In the genomic region with DNA sequence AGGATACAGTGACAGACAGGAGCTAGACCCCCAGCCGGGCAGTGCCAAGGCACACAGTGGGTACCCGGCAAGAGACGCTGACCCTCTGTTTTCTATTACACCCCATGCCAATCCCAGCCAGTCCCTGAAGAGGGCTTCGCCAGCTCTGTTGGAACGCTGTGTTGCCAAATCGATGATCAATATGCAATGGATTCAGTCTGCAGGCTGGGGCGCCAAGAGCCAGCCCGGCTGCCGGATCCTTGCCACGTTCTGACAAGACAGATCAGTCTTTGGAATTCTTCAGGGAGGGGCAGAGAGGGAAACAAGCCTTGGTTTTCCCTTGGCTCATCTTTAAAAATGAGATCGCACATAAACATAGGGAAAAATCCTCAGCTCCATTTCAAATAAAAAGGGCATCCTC, we compare ENCODE assay signal across 25 mouse cellular contexts. TPM values are rescaled to one million over a fixed set of nuclear protein-coding genes. Genes with fewer than 3 reads are reported as not detected.
"Had no signal": no experiment of that assay in that cellular context is flagged by ENCODE, and none has a peak within 500 bp of the region (broad histone marks: within the 10 kb centered on the region; RNA-seq: fewer than 3 reads in every experiment).

No protein-coding gene starts in this region.

- H3K9me3 ChIP-seq: liver, embryonic 12.5 days; liver, embryonic 15.5 days; lung, embryonic 15.5 days; midbrain, embryonic 10.5 days; midbrain, embryonic 13.5 days; neural tube, embryonic 13.5 days had no signal

- H3K36me3 ChIP-seq: liver, embryonic 12.5 days; liver, embryonic 15.5 days; lung, embryonic 15.5 days; midbrain, embryonic 10.5 days; midbrain, embryonic 13.5 days; neural tube, embryonic 13.5 days had no signal

- DNase-seq: kidney, adult 18-20 months; kidney, adult 9 months; kidney, postnatal 14 days; kidney, postnatal 4 days; lung, adult 18-20 months; lung, postnatal 10 days; lung, postnatal 36 days; retina, postnatal 1 day; thymus, adult 2 months; thymus, postnatal 14 days; thymus, postnatal 4 days had no signal

- H3K4me1 ChIP-seq: liver, embryonic 15.5 days had no signal

- H3K27ac ChIP-seq: left cerebral cortex, adult 2 months; liver, embryonic 12.5 days; liver, embryonic 15.5 days; lung, embryonic 15.5 days; midbrain, embryonic 10.5 days; midbrain, embryonic 13.5 days; neural tube, embryonic 13.5 days had no signal

- H3K9ac ChIP-seq: liver, embryonic 12.5 days; liver, embryonic 15.5 days; lung, embryonic 15.5 days; midbrain, embryonic 13.5 days; neural tube, embryonic 13.5 days had no signal

- H3K4me2 ChIP-seq: liver, embryonic 12.5 days; liver, embryonic 15.5 days; lung, embryonic 15.5 days; midbrain, embryonic 13.5 days; neural tube, embryonic 13.5 days had no signal

- H3K4me3 ChIP-seq: left cerebral cortex, adult 2 months; liver, embryonic 12.5 days; liver, embryonic 15.5 days; lung, embryonic 15.5 days; megakaryocyte, embryonic 14.5 days; midbrain, embryonic 10.5 days; midbrain, embryonic 13.5 days; myocyte; neural tube, embryonic 13.5 days had no signal

- ATAC-seq: liver, embryonic 12.5 days; midbrain, embryonic 13.5 days; midbrain, embryonic 16.5 days had no signal

RNA-seq across cellular contexts. Expression of gene Adra2c, which starts 2.8 kb away (rescaled TPM):
- total RNA-seq: monocyte, adult 5-6 weeks; neutrophil, adult 5-6 weeks had no signal
- polyA plus RNA-seq: limb, embryonic 11.5 days; liver, embryonic 15.5 days; lung, embryonic 15.5 days; midbrain, embryonic 10.5 days; myocyte; stomach, embryonic 16.5 days had no signal
